Mouse (Mus musculus): ENCODE data around the gene Ddit4.

Ddit4 gene

DNA sequence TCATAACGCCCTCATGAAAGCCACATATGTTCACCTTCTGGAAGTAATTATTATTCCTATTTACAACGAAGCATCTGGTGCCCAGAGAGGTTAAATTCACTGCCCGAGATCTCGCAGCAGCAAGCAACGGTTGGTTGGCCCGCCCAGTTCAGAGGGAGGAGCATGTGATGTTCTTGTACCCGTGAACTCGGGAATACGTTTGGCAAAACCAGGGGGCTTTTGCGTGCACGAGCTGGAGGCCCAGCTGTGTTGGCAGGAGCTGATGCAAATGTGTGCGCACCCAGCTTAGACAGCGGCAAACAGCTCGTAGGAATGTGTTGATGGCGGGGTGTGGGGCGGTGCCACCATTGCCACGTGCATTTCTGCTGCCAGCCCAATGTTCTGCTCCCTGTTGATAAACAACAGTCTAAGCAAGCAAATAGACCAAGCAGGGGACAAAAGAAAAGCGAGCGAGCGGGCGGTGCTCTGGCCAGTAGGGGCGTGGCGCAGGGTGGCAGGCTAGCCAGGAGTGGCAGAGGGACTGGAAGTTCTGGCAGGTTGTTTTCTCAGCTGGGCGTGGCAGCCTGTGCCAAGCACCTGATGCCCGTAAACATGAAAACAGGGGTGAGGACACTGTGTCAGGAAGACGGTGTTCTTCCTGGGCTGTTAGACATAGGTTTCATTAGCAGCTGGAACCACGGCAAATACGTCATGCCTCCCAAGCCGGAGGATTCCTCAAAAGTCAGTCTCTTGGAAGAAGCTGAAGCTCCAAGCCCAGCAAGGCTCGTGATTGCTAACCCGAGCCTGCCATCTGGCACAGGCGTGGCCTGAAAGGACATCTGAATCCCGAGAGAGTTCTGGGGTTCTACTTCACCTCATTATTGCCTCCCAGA lies 30.6 kb downstream of the Ddit4 start:
- intact Hi-C loops (cut with DNase I): no loop called here

DNA sequence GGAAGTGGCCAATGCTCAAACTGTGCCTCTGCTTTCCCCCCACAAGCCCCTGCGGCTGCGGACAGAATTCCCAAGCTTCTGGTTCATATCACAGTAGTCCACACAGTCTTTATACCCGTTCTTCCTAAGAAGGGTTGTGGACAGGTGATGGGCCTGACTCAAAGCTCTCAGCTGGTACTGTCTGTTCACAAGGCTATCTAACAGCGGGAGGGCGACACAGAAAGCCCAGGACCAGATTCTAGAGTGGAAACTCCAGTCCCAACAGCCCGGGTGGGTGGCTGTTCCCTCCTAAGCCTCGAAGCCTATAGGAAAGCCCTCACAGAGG lies 31.2 kb downstream of the Ddit4 start:
- intact Hi-C loops (cut with DNase I): no loop called here

DNA sequence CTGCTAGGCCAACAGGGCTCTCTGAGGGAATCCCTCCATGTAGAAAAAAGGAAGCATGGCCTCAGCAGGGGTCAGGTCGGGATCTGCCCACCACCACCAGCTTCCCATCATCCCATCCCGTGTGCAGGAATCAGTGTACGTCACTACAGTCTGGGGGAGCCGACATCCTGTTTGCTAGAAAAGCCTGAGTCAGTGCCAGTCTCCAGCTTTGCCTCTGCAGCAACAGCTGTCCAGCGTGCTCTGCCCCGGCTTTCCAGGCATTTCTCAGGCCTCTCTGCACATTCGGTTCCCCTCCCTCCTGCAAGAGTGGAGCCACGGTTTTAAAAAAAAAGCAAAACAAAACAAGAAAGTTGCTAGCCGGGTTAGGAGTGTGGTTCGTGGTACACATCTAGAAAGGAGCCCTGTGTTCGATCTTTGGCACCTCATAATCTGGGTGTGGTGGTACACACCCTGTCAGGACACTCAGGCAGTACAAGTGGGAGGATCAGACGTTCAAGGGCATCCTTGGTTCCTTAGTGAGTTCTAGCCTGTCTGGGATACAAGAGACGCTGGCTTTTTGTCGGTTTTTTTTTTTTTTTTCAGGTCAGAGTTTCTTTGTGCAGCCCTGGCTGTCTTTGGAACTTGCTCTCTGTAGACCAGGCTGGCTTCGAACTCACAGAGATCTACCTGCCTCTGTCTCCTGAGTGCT lies 32.0 kb downstream of the Ddit4 start:
- intact Hi-C loops (cut with DNase I): loop anchor here (5.0 kb wide), 1 partner anchor 33 kb away; the partner anchor contains the start of gene Ddit4

DNA sequence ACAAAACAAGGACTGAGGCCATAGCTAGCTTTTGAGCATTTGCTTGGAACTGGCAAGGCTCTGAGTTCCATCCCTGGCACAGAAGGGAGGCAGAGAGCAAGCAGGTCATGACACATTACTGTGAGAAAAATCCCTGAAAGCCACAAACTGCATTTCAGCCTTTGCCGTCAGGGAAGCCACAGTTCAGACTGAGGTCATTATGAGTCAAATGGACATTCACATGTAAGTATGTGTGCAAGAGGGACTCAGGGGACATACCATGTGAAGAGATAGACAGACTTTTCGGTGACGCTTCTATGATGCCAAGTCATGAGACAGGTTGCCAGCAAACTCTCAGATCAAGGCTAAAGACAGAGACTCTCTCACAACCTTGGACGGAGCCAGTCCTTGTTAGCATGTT lies 33.5 kb downstream of the Ddit4 start:
- intact Hi-C loops (cut with DNase I): loop anchor here (5.0 kb wide), 1 partner anchor 34 kb away; the partner anchor contains the start of gene Ddit4

DNA sequence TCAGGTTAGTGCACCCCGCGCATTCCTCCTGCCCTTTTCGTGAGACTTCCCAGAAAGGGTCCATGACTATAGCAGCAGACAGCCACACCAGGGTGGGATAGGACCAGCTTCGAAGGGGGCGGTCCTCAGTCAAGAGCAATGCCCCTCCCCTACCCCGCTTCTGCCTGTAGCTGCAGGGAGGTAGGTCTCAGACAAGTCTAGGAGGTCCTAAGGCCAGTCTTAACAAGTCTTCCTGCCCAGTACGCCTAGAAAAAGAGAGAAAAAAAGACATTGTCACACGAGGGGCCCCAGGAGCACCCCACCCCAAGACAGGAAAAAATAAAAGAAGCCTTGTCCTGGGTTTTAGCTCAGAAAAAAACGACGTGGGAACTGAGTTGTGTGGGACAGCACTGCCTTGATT lies 35.0 kb downstream of the Ddit4 start:
- intact Hi-C loops (cut with DNase I): loop anchor here (5.0 kb wide), 1 partner anchor 36 kb away; the partner anchor contains the start of gene Ddit4

DNA sequence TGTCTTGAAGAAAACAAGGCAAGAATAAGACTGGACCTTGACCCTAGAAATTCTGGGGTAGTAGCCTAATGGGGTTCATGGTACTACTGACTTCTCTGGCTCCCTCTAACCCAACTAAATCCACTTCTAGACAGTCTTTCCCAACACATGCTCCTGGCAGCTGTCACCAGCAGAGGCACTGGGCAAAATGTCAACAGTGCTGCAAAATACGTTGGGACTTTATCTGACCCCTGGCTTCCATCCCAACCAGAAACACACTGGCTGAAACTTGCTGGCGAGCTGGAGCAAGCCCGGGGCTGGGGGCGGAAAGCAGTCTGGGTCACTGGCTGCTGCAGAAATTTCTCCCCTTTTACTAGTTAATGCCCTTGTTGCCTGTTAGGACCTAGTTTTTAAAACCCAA lies 35.5 kb downstream of the Ddit4 start:
- intact Hi-C loops (cut with DNase I): loop anchor here (5.0 kb wide), 1 partner anchor 36 kb away; the partner anchor contains the start of gene Ddit4

DNA sequence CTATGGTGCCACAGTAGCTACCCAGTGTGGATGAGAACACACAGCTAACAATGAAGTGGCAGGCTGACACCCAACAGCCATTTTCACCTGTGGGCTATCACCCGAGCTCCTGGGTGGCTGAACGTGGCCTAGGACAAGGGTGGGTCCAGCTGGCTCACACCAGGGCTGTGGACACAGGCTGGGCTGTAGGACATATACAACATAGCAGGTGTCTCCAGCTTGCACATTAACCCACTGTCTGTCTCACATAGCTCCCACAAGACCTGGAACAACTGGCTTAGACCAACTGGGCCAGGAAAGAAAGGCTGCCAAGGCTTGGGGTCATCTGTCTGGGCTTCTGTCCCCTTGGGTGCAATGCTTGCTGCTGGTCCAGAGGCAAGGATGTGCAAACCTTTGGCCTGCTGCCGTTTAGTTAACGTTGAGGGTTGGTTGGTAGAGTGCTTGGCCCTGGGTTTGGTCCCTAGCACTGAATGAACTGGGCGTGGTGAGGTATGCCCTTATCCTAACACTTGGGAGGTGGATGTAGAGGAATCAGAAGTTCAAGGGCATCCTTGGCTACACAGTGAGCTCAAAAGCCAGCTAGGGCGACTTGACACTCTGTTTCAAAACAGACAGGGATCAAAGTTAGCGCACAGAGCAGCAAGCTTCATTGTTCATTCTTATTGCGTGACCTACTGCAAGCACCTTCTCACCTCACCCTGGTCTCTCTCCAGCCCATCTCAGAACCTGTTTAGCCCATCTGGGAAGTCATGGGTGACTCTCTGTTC lies 36.3 kb downstream of the Ddit4 start:
- intact Hi-C loops (cut with DNase I): loop anchor here (5.0 kb wide), 1 partner anchor 37 kb away; the partner anchor contains the start of gene Ddit4

DNA sequence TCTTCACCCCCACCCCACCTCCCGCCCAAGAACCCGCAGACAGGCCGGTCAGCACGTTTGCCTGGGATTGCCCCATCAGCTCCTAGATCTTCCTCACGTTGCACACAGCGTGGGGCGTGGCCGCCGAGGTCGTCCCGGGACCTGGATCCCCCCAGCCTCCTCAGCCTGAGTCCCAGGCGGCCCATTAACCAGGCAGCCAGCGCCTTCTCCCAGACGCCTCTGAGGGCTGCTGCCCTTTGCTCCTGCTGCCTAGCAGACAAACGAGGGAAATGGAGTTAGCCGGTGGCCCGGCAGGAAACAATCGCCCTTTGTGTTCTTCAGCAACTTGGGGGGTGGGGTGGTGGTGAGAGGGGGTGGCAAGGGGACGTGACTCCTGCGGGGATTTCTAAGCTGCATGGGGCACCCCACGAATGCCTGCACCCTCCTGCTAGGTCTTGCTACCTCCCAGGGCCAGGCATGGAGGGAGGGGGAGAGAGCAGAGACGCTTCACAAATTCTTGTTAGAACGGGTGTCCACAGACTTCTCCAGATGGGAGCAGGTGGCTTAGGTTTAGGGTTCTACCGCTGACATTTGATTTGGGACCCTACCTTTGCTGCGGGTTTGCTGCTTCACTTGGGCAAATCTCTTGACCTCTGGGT lies 40.0 kb downstream of the Ddit4 start:
- intact Hi-C loops (cut with DNase I): no loop called here

DNA sequence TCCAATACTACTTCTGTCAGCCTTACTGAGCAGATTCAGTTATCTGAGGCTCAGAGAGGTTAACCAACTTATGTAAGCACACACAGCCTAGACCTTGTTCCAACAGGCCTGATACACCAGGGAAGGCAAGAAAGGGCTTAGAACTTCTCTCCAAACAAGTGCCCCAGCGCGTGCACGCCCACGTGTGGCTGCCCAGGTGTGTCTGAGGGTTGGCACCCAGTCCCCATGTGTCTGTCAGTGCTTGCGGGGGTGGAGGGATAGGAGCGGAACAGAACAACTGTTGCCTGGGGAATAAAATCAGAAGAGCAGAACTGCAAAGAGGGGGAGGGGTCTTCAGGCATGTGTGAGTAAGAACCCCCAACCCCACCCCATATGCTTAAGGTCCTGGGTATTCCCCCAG lies 40.5 kb downstream of the Ddit4 start:
- intact Hi-C loops (cut with DNase I): no loop called here

DNA sequence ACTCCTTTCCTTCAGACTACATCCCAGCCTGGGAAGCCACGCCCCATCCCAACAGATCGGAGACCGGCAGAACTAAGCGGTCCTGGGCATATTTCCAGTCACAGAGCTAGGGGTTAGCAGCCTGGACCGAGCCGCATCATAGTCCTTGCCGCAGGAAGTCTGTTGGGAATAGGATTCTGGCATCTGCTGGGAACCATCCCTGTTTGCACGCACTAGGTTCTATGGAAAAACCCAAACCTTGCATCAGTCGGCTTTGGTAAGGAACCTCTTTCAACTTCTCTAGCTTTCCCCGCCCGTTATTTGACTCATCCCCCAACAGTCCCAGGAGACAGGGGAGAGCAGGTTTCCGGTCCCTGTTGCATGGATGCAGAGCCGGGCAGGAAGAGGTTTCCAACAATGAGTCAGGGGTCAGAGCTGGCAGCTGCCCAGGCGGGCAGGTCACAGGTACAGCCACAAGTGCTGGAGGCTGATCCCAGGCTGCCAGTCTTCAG lies 42.2 kb downstream of the Ddit4 start:
- intact Hi-C loops (cut with DNase I): no loop called here

DNA sequence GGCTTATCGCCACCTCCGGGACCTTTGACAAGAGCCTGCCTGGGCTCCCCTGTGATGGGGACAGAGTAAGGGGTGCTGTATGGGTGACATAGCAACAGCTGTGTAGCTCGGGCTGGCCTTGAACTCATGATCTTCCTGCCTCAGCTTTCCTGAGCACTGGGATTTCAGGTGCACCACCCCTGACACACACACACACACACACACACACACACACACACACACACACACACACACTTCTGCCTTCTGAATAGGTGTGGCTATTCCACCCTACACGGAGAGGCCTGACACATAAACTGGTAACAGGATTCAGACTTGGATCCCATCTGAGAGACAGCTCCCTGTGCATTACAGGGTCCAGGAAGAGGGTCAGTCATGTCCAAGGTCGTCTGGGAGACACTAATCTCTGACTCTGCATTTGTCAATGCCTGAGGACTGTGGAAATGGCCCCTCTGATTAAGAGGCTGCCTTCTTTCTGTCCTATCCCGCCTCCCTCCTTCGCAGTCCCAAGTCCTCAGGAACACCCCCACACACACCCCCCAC lies 42.8 kb downstream of the Ddit4 start:
- intact Hi-C loops (cut with DNase I): no loop called here

DNA sequence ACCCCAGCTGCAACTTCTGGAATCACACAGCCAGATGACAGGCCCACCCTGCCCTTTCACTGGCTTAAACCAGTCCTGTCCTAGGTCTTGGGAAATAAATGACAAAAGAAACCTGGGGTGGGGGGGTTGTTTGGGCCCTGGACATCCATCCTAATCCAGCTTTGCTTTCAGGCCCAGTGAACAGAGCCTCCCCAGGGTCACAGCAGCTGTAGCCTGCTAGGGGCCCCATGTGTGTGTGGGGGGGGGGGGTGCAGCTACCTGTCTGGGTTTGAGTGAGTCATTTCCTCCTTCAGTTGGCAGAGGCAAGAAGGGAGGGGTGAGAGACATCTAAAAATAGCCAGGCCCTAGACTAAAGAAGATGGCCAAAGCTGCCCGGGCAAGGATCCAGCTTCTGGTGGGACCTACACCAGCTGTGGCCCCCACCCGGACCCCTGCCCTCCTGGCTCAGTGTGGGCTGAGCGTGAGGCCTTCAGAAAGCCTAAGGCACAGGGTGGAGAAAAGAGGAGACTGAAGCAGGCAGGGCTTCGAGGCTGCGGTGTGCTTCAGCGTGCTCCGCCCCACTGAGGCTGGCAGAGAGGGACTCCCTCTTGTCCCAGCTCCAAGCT lies 43.8 kb downstream of the Ddit4 start:
- intact Hi-C loops (cut with DNase I): no loop called here

DNA sequence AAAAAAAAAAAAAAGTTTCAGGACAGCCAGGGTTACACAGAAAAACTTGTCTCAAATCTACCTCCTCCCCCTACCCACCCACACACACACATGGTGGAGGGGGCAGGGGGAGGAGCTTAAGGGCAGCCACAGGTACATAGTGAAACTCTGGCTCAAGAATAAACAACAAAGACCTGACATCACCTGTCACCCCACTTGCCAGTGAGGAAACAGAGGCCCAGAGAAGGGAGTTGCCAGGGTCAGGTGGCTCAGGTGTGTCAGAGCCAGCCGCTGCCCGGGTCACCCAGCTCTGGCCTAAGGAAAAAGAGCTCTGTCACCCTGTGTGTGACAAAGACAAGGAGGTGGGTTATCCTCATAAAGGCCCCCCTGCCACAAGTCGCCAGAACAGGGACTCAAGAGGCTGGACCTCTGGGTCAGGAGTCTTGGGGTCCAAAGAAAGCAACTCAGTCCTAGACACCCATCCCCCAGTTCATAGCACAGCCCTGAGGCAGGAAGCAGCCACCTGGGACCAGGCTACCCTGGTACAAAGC lies 44.5 kb downstream of the Ddit4 start:
- intact Hi-C loops (cut with DNase I): no loop called here

DNA sequence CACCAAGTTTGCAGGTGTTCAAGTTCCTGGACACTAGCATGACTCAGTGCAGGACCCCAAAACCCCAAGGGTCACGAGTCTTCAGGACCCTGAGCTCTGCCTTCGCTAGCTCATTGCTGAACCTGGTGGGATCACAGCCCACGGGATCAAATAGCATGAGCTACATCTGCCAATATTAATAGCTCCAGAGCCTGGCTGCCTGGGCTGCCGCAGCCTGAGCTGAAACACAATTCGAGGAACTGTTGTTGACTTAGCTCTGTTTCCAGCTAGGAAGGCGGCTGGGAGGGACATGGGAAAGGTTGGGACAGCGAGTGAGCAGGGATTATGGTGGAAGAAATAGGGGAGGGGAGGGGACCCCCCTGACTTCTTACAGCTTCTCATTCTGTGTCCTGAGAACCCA lies 48.5 kb downstream of the Ddit4 start:
- intact Hi-C loops (cut with DNase I): no loop called here

DNA sequence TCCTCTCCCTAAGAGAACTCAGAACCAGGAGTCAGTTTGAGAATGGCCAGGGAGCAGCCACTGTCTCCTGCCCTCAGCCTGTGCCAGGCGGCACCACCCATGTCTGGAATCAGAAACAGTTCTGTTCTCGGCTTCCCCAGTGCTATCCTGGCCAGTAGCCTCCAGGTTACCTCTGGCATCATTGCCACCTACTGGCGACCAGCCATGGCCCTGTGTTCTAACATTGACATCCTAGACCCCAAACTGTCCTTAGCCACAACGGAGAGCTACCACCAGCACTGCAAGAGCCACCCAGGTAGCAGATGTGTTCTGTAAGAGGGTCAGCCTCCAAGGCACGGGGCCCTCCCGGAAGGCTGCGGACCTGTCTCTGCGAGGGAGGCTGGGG lies 49.0 kb downstream of the Ddit4 start:
- intact Hi-C loops (cut with DNase I): no loop called here

DNA sequence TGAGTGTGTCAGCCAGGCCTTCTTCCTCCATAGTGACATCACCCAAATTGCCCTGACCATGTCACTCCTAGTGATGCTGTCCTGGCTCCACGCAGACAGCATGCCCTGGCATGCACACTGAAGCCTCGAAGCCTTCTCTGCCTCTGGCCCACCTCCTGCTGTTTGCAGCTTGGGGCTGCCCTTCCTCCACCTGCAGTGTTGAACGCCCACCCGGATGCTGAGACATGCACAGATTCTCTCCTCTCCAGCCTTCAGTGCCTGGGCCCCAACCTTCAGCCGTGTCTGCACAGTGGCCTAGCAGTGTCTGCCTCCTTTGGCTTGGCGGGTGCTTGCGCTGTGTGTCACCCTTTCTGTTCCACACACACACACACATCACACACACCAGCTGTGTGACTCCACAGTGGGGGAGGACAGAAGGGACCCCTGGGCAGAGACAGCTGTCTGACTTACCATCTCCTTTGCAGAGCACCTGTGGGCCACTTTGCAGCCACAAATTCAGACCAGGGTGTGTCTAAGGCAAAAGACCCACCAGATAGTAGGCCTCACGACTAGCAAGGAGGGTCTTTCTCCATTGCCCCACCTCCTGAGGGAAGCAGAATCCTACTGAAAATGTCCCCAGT lies 49.5 kb downstream of the Ddit4 start:
- intact Hi-C loops (cut with DNase I): no loop called here

DNA sequence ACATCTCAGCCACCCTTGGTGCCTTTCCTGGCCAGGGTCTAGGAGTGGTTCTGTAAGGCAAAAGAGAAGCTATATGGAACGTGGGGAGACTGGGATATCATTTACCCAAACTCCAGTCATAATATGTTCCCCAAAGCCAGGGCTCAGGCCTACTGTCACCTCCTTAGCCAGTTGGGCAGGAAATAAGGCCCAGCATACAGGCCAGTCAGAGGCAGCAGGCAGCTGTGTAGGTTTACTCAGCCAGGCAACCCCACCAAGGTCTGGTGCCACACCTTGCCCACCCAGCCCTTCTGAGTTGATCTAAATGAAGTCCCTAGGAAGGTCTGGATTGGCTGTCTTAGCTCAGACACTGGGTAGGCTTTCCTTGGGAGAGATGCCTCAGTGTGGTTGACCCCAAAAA lies 50.2 kb downstream of the Ddit4 start:
- intact Hi-C loops (cut with DNase I): no loop called here

DNA sequence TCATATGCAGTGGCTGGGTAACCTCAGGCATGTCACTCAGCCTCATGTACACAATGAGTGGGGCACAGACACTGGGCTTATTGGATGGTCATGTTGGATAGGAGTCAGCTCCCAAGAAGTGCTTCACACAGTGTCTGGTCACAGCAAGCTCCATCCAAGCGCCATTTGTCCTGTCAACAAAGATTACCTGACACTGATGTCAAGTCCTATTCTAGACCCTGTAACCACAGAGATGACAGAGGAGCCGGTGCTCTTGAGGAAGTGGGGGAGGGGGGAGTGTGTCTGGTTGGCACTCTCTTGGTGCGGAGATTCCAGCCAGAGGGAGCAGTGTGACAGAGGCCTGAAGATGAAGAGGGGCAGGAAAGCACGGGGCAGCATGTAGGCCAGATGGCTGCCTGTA lies 50.7 kb downstream of the Ddit4 start:
- intact Hi-C loops (cut with DNase I): no loop called here

DNA sequence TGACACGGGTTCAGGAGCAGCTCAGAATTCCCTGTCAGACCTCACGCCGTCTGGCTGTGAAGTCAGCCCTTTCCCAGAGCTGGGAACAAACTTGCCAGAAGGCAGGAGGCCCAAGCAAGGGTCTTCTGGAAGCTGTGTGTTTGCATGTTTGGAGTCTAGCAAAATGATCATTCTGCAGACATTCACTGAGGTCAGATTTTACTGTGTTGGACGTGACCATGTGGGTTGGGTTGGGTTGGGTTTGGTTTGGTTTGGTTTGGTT lies 51.5 kb downstream of the Ddit4 start:
- intact Hi-C loops (cut with DNase I): no loop called here
